Mouse (Mus musculus) cerebellum, adult 11 months (tissue): ENCODE results near the gene AW551984.

ENCODE experiments used
- DNase-seq: peaks from one replicate; pipeline ENCODE4 v3.0.0; 2022

AW551984 gene

DNA sequence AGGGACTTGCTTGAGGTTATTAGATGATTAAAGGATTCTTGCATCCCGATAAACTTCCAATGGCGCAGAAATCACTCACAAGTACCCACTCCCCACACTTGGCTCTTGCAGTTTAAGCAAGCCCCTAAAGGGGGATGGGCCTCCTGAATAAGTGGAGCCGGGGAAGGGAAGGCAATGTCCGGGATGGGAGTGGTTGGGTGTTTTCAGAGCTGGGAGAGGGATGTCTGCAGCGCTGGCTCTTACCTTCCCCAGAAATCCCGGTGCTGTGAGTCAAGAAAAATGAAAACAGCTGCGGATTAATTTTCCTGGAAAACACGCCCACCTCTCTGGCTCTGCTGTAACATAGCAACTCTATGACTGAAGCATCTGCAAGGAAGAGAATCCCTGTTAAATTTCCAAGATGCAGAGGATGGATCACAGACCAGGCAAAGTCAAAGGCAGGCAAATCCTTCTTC is at the start of gene AW551984:
AW551984 (minus strand) TSS at position 405 of the 455 bp plus-strand sequence.
- no peak for DNase-seq

DNA sequence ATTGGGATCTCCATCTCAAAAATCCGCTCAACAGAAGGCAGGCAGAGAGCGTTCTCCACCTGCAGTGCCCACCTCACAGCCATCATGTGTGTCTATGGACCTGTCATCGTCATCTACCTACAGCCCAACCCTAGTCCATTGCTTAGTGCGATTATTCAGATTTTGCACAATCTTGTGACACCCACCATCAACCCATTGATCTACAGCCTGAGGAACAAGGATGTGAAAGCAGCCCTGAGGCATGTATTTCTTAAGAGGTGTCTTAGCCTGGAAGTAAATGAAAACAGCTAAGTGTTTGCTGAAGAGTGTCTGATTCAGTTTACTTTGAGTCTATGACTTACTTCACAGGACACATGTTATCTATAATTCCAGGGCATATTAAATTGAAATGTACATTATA is 43.2 kb upstream of the AW551984 start:
- DNase-seq = no peak

DNA sequence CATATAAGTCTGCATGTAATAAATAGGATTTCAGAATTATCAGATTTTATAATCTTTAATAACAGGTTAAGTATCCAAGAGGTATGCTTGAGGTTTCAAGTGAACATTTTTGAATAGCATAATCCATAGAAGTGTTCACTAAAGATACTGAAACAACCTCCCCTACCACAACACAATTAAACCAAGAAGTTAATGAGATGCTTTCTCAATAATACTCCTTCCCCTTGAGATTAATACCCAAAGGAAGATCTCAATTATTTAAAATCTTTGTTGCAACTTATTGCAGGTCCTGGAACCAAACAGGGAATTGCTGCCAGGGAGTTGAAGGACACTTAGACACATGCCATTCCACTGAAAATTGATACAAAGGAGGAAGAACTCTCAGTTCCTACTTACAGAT is 40.6 kb upstream of the AW551984 start, which contains the start of gene Olfr961:
Olfr961 (plus strand) TSS at position 301 of the 400 bp plus-strand sequence.
- no peak for DNase-seq

DNA sequence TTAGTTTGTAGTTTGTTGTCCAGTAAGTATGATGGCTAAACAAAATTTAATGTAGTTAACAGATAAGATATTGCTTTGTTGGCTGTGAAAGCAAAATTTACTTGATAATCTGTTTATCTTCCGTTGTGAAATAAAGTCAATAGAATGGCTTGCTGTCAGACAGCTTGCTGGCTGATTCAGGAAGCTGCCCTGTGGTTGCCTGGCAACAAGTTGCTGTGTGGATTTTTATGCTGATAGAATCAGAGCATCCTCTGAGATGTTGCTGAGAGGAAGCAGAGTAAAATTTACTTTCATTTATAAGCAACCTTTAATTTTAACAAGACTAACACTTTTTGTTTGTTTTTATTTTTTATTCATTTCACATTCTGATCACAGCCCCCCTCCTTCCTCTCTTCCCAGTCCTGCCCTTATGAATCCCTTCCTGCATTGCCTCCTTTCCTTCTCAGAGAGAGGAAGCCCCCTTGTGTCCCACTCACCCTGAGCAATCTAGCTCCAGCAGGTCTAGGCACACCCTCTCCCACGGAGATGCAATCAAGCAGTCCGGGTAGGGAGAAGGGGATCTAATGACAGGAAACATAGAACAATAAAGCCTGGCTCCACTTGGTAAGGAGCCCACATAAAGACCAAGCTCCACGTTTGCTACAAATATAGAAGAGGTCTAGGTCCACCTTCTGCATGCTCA is 29.9 kb upstream of the AW551984 start:
- no peak for DNase-seq

DNA sequence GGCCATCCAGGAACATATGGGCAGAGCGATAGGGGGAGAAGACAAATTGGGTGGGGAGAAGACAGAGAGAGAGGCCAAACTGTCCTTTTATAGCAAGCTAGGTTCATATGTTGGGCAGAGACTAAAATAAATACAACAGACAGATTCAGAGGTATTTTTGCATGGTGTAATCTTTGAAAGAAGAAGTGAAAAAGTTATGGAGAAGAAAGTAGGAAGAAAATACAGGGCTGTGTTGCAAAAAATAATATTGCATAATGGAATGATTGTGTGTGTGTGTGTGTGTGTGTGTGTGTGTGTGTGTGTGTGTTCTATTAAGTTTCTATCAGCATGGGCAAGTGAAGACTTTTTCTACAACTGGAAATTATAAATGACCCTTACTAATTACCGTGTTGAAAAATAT is 24.9 kb upstream of the AW551984 start:
- DNase-seq = no peak

DNA sequence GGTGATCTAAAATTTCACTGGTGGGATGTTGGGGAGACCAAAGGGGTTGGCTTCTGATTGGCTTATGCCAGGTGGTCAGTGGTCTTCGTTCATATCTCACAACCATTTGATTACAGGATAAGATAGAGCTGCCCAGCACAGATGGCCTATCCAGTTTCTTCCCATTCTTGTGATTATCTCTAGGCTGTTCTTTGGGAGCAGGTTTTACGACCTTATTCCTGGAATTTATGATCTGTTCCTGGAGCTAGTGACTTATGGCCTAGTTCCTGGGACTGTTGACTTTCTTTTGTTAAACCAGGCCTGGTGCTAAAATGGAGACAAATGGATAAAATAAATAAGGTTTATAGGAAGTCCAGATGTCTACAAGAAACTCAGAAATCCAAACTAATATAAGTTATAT is 20.5 kb upstream of the AW551984 start:
- no peak for DNase-seq

DNA sequence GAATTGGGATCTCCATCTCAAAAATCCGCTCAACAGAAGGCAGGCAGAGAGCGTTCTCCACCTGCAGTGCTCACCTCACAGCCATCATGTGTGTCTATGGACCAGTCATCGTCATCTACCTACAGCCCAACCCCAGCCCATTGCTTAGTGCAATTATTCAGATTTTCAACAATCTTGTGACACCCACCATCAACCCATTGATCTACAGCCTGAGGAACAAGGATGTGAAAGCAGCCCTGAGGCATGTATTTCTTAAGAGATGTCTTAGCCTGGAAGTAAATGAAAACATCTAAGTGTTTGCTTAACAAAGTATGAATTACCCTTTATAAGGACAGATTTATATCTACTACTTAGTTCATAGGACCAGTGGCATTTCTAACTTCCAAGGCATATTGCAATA is 19.6 kb upstream of the AW551984 start:
- no peak for DNase-seq

DNA sequence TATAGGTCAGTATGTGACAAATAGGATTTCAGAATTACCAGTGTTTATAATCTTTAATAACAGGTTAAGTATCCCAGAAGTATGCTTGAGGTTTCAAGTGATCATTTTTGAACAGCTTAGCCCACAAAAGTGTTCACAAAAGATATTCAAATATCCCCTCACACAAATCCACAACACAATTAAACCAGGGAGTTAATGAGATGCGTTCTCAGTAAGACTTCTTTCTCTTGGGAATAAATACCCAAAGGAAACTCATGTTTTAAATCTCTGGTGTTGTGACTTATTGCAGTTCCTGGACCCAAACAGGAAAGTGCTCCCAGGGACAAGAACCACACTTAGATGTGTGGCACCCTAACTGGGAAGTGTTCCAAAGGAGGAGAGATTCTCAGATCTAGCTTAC is 16.9 kb upstream of the AW551984 start, which contains the start of gene Olfr960:
Olfr960 (plus strand) TSS at position 301 of the 400 bp plus-strand sequence.
- no peak for DNase-seq

DNA sequence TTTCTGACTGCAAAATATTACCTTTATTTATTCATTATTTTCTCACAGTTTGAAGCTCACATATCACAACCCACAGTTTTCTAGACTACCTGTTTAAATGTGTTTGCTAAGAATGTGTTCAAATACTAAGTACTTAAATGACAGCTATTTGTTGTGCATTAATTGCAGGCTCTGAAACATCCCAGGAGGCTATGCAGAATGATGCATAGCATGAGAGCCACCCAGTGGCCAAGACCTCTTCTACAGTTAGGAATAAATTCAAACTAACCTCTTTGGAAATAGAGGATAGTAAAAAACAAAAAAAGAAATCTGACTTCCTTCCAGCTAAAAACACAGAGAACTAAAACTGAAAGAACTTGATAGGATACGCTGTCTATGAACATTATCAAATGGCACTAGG is 7.8 kb upstream of the AW551984 start:
- no peak for DNase-seq

DNA sequence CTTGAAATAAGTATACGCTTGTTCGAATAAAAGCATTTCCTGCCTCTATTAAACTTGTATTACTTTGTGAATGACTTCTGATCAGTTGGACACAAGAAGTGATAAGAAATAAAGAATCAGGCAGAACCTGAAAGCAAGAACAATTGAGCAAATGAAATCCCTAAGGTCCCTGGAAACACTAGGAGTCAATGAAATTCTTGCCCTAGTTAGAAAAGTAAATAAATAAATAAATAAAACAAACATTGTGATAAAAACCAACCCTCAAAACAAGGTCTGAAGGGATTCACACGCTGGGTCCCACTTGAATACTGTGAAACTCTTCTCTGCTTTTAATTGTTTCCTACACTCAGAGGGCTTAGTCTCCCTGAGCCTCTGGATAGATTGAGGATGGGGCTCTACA is 6.2 kb upstream of the AW551984 start, which contains the start of gene Olfr148:
Olfr148 (plus strand) TSS at position 301 of the 400 bp plus-strand sequence.
- no peak for DNase-seq

DNA sequence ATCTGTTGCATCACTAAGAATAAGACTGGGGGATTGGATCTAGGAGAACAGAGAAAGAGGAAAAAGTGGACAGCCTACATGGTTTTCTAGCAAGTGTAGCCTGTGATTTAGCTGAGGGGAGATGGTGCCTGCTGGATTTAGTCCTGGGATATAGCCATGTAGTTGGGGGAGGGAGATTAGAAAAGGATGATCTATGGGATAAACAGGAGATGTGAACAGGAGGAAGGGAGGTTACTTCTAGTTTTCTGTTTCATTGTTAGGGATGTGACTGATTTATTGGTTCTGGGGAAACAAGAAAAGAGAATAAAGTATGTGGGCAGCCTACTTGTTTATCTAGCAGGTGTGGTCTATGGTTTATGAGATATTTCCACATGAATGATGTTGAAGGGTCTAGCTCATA is 4.3 kb upstream of the AW551984 start:
- no peak for DNase-seq

DNA sequence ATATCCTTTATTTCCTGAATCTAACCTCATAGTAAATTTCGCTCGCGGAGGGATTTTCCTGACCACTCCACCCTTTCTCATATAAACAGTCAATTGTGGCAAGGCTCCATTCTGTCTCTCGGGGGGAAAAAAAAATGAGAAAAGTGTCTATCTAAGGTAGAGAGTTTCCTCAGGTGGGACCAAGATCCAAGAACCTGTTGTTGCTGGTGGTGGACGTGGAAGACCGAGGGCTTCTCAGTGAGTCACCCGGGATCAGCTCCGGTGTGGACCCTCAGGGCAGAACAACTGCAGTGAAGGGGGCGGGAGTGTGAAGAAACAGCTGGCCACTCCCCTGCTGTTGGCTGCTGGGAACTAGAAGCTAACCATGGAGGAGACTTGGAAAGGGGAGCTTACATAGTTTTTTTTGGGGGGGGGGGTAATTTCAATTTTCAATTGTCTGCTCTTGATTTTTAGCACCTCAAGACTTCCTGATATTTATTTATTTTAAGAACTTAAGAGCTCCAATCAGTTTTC is 814 bp downstream of the AW551984 start:
- DNase-seq = no peak

DNA sequence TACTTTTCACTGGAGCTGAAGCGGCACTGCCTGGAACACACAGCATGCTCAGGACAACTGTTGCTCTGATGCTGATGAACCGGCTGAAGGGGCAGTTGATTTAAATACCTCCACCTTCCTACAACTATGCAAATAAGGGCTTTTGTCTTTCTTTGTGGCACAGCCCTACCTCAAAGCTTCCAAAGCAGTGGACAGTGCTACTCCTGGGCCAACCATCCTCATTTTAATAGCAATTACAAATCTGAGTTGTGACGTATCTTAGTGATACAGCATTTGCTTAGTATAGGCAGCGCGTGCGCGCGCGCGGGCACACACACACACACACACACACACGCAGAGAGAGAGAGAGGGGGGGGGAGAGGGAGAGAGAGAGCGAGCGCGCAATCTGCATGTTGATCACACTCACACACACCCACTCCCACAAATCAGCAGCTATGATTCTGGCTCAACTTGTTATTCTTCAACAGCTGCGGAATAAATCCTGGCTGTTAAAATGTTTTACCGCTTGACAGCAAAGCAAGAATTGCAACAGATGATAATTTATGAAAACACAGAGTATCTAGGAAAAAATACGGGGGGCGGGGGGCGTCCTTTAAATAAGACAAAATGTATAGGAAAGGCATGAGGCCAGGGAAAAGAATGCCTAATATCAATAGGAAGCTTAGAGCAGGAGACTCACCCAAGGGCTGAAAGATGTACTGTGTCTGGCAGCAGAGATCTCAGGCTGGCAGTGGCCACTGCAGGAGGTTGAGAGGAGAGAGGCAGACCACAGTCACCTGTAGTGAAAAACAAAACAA is 1.5 kb downstream of the AW551984 start:
- DNase-seq = no peak

DNA sequence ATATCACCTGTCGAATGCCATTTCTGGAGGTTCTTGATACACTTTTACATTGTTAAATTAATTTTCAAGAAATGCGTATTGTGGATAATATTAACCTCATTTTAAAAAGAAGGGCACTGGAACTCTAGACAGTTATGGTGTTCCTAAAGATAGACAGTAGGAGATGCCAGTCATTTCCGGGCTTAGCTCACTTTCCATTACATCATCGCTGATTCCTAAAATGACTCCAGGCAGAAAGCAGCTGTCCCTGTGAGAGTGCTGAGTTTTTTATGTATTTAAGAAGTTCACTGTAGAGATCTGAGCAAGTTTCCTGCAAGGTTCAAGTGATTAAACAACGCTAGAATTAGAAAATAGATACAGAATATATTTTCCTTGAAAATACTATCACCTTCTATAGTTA is 27.2 kb downstream of the AW551984 start:
- no peak for DNase-seq

DNA sequence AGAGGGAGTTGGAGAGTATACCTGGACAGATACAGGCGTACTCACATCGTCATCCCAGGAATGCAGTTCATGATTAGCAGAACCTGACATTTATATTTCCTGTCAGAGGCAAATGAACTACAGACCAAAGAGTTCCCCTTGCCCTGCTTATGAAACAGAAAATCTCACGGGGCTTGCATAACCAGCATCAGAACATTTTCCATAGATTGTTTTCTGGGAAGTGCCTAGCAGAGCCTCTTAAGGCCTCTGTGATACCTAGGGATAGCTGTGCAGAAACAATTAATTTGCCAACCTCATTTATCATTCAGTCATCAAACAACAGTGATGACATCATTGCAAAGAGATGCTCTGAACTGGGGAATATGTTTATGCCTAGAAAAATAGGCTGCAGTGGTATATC is 28.7 kb downstream of the AW551984 start, which contains the start of gene Olfr959:
Olfr959 (minus strand) TSS at position 101 of the 400 bp plus-strand sequence.
- no peak for DNase-seq

DNA sequence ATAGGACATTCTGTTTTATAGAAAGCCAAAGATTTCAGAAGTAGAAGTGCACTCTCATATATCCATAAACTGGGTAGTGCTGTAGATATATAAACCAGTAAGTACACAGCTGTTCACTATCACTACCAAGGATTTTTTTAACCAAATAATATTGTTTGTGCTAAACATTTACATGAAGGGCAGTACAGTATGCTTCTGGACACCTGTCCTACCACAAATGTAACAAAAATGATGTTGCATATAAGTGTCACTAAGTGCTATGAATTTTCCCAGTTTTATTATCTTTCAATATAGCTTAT is 45.9 kb downstream of the AW551984 start:
- no peak for DNase-seq

DNA sequence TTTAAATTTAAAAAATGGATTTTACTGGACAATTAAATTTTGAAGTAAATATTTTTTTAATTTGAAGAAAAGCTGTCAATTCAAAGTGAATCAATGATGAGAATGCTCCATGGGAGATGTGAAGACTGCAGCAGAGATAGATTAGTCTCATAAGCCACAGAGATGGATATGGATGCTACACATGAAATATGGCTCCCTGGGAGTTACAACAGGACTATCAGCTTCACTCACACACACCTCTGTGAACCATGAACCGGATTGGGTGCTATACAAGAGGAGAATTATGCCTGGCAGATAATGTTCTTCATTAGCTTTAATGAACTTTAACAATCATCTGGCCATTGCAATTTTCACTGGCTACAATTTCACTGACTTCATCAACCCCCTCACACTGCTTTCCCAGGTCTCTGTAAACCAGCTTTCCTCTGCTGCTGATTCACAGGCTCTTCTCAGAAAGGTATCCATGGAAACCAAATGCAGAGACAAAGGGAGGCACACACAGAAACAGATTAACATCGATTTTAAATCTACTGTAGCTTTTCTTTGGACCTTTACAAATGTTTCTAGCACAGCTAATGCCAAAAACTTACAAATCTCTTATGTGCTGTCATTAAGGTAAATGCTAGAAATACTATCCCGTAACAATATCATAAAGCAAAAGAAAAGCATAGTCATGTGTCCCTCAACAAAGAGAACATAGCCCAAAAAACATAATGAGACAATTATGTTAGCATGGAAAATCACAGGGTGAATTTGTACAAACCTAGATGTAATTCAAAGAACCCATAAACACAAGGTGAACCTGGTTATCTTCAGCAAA is 46.5 kb downstream of the AW551984 start:
- no peak for DNase-seq

DNA sequence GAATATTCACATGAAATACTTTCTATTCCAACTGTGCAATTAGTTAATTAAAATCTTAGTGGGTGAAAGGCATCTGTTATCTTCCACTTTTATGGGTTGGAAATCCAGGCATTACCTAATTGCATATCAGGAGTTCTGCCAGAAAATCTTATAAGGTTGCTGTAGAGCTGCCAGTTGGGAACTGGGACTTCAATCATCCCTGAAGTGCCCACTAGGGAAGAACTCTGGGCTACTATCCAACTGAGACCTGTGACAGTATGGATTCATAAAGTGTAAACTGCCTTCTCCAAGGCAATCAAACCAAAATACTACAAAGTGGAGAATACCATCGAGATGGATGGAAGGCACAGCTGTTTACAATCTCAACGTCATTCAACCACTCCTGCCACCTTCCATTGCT is 50.3 kb downstream of the AW551984 start, which contains the start of gene Olfr958:
Olfr958 (minus strand) TSS at position 109 of the 400 bp plus-strand sequence.
- DNase-seq = no peak

DNA sequence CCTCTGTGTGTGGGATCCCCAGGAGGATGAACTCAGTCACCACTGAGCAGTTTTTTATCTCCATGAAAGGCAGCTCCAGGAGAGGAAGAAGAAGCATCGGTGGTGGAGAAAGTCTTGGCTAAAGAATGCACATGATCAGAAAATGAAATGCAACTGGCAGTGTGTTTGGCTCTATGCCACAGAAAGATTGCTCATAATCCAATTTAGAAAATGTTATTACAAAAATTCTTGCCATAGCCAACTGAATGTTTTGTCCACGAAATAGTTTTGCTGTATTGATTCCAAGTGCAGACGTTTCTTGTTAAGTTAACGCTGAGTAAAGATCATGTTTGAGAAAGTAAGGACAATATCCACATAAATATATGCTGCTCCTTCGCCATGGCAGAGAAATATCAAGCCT is 53.4 kb downstream of the AW551984 start:
- DNase-seq = no peak
